Mouse (Mus musculus) CH12.LX (cell line): ENCODE measurements at regions not wholly inside any gene's neighbourhood (a gene's known extent, or its start where the extent isn't known, plus 50 kb on each side); places are given as distances from the start of the nearest gene placed in this dataset.

Source experiments
- DNase-seq: peaks from one replicate; pipeline ENCODE4 v3.0.0-alpha.2; 2013; ENCODE audit errors: extremely low read depth
- H3K27ac ChIP-seq: 2 replicates; pipeline ENCODE4 v1.5.1; 2012; ENCODE audit warnings: low read depth, mild to moderate bottlenecking, control low read depth, moderate library complexity; ENCODE audit not compliant: insufficient read depth
- H3K27me3 ChIP-seq: replicated peaks from 2 replicates; pipeline ENCODE3; 2012; ENCODE audit warnings: inconsistent platforms
- H3K36me3 ChIP-seq, 2 experiments: replicated peaks in 1 of 2; 2 replicates each; pipeline versions ENCODE3 to v1.6.1; 2012; ENCODE audit warnings: inconsistent platforms in 1 of 2, low read length in 1 of 2, mild to moderate bottlenecking in 1 of 2, mixed read lengths in 1 of 2, moderate library complexity in 1 of 2; ENCODE audit not compliant: control insufficient read depth in 1 of 2, insufficient read depth in 1 of 2
- H3K4me1 ChIP-seq, 2 experiments: 2 replicates each; pipeline ENCODE4 v1.6.1; 2012; ENCODE audit warnings: inconsistent platforms in 1 of 2, moderate library complexity in 1 of 2; ENCODE audit not compliant: insufficient read depth in 2 of 2, control insufficient read depth in 1 of 2
- H3K4me2 ChIP-seq: 2 replicates; pipeline ENCODE4 v1.6.1; 2012; ENCODE audit warnings: low read depth, mild to moderate bottlenecking, control low read depth; ENCODE audit not compliant: poor library complexity, insufficient read depth, severe bottlenecking
- H3K4me3 ChIP-seq, 3 experiments: fragments of 150-350 bp in 1 of 3; sonication (generic) in 1 of 3; replicated peaks in 1 of 3; 2 replicates each; pipeline versions ENCODE3 to v1.5.1; 2011 to 2012; ENCODE audit warnings: low read depth in 2 of 3, low read length in 2 of 3, mild to moderate bottlenecking in 2 of 3, moderate library complexity in 2 of 3, control low read depth in 1 of 3, improper control_type of control experiment in 1 of 3, inconsistent platforms in 1 of 3, mixed read lengths in 1 of 3; ENCODE audit not compliant: poor library complexity in 1 of 3
- H3K79me2 ChIP-seq: replicated peaks from 2 replicates; pipeline ENCODE4 v1.6.1; 2012; ENCODE audit warnings: mild to moderate bottlenecking, moderate library complexity; ENCODE audit not compliant: control insufficient read depth, poor library complexity, insufficient read depth, severe bottlenecking; ENCODE audit errors: extremely low read depth
- H3K9ac ChIP-seq: 2 replicates; pipeline ENCODE4 v1.6.1; 2012; ENCODE audit warnings: low read depth, mild to moderate bottlenecking, control low read depth, moderate library complexity; ENCODE audit not compliant: insufficient read depth
- H3K9me3 ChIP-seq: replicated peaks from 2 replicates; pipeline ENCODE3; 2012; ENCODE audit warnings: low read length, inconsistent platforms, mixed read lengths
- CHD1 ChIP-seq: IDR thresholded peaks from 2 replicates; pipeline ENCODE4 v1.6.1; 2012; ENCODE audit warnings: low read depth, low read length, improper control_type of control experiment, inconsistent platforms
- CTCF ChIP-seq, 2 experiments: IDR thresholded peaks in 1 of 2; conservative IDR thresholded peaks in 1 of 2; 2 replicates each; pipeline ENCODE4 v1.5.1; 2011 to 2012; ENCODE audit warnings: low read depth in 2 of 2, low read length in 2 of 2, improper control_type of control experiment in 1 of 2, inconsistent platforms in 1 of 2, mild to moderate bottlenecking in 1 of 2, moderate library complexity in 1 of 2
- E2F4 ChIP-seq: IDR thresholded peaks from 2 replicates; pipeline ENCODE4 v1.6.1; 2011; ENCODE audit warnings: low read depth, low read length, improper control_type of control experiment; ENCODE audit not compliant: insufficient replicate concordance
- EP300 ChIP-seq: IDR thresholded peaks from 2 replicates; pipeline ENCODE4 v1.6.1; 2011; ENCODE audit warnings: low read length, improper control_type of control experiment
- ETS1 ChIP-seq: conservative IDR thresholded peaks from 2 replicates; pipeline ENCODE4 v1.6.1; 2012; ENCODE audit warnings: low read depth, mild to moderate bottlenecking, inconsistent platforms, low read length, improper control_type of control experiment, moderate library complexity
- JUN ChIP-seq: IDR thresholded peaks from 2 replicates; pipeline ENCODE4 v1.6.1; 2011; ENCODE audit warnings: low read depth, mild to moderate bottlenecking, low read length, improper control_type of control experiment, moderate library complexity; ENCODE audit not compliant: insufficient read depth
- JUND ChIP-seq: conservative IDR thresholded peaks from 2 replicates; pipeline ENCODE4 v1.6.1; 2011; ENCODE audit warnings: low read depth, low read length, improper control_type of control experiment
- KAT2A ChIP-seq: IDR thresholded peaks from 2 replicates; pipeline ENCODE4 v1.6.1; 2012; ENCODE audit warnings: low read length, improper control_type of control experiment, inconsistent platforms; ENCODE audit not compliant: insufficient replicate concordance
- MAX ChIP-seq: IDR thresholded peaks from 2 replicates; pipeline ENCODE4 v1.6.1; 2011; ENCODE audit warnings: low read length, improper control_type of control experiment
- MAZ ChIP-seq: IDR thresholded peaks from 2 replicates; pipeline ENCODE4 v1.6.1; 2012; ENCODE audit warnings: low read depth, mild to moderate bottlenecking, inconsistent platforms, low read length, improper control_type of control experiment, moderate library complexity
- MXI1 ChIP-seq: IDR thresholded peaks from 2 replicates; pipeline ENCODE4 v1.6.1; 2011; ENCODE audit warnings: mild to moderate bottlenecking, low read depth, low read length, improper control_type of control experiment
- MYC ChIP-seq: IDR thresholded peaks from 2 replicates; pipeline ENCODE4 v1.6.1; 2011; ENCODE audit warnings: low read depth, mild to moderate bottlenecking, improper control_type of control experiment, low read length
- NELFE ChIP-seq: IDR thresholded peaks from 2 replicates; pipeline ENCODE4 v1.6.1; 2011; ENCODE audit warnings: low read depth, low read length, improper control_type of control experiment
- PAX5 ChIP-seq: IDR thresholded peaks from 2 replicates; pipeline ENCODE4 v1.6.1; 2012; ENCODE audit warnings: low read length, inconsistent platforms, mixed read lengths
- RAD21 ChIP-seq: IDR thresholded peaks from 2 replicates; pipeline ENCODE4 v1.6.1; 2011; ENCODE audit warnings: low read depth, mild to moderate bottlenecking, low read length, improper control_type of control experiment, moderate library complexity
- SMC3 ChIP-seq: IDR thresholded peaks from 2 replicates; pipeline ENCODE4 v1.6.1; 2011; ENCODE audit warnings: low read depth, low read length, improper control_type of control experiment
- USF1 ChIP-seq: IDR thresholded peaks from 2 replicates; pipeline ENCODE4 v1.6.1; 2014; ENCODE audit warnings: low read depth, mild to moderate bottlenecking, inconsistent platforms, low read length, improper control_type of control experiment
- USF2 ChIP-seq: conservative IDR thresholded peaks from 2 replicates; pipeline ENCODE4 v1.6.1; 2011; ENCODE audit warnings: low read depth, low read length, improper control_type of control experiment
- ZNF384 ChIP-seq: IDR thresholded peaks from 2 replicates; pipeline ENCODE4 v1.6.1; 2012; ENCODE audit warnings: low read depth, low read length, improper control_type of control experiment, inconsistent platforms
- dilution Hi-C: fragments of 300-500 bp; cut with MboI; formaldehyde crosslinking; loops from 2 replicates; pipeline ENCODE4 v1.14.3; 2020; ENCODE audit warnings: low sequenced_read_pairs; ENCODE audit not compliant: extremely low pct_unique_long_range_greater_than_20kb, extremely low pct_ligation_motif_present
- in situ Hi-C: fragments of 300-500 bp; cut with MboI; formaldehyde crosslinking; loops from 3 replicates; pipeline ENCODE4 v1.14.3; 2019; ENCODE audit warnings: low sequenced_read_pairs, low pct_ligation_motif_present, low pct_unique_long_range_greater_than_20kb, mixed read lengths

GRCm38 (mm10) chr8:92231326-92232225, 125.8 kb upstream of the Irx5 start:
- Histone ChIP-seq H3K4me2 (no peak overlapping the region), H3K79me2 (no peaks in the 10 kb centered on the region)
- in situ Hi-C loops: no loop called here

GRCm38 (mm10) chr8:92229526-92229925, 127.9 kb upstream of the Irx5 start:
- TF ChIP-seq RAD21 (no peak), MAX (no peak), EP300 (no peak), SMC3 (no peak), ZNF384 (no peak), MYC (no peak)
- dilution Hi-C loops (no loop called here), in situ Hi-C loops (no loop called here)
- Histone ChIP-seq H3K36me3 (no peaks in the 10 kb centered on the region), H3K4me3 (no peak overlapping the region), H3K4me1 (no peaks in the 10 kb centered on the region), H3K27ac (no peak overlapping the region), H3K9me3 (peaks cover 75% of the 10 kb centered on the region), H3K9ac (no peak overlapping the region), H3K27me3 (no peaks in the 10 kb centered on the region), H3K79me2 (no peaks in the 10 kb centered on the region), H3K4me2 (no peak overlapping the region)
- DNase-seq: no peak

More at GRCm38 (mm10) chr8:92231326-92232225, 125.8 kb upstream of the Irx5 start:
- Histone ChIP-seq H3K4me3 (no peak overlapping the region), H3K9ac (no peak overlapping the region), H3K36me3 (no peaks in the 10 kb centered on the region), H3K27me3 (no peaks in the 10 kb centered on the region), H3K4me1 (no peaks in the 10 kb centered on the region), H3K9me3 (peaks cover 70% of the 10 kb centered on the region), H3K27ac (no peak overlapping the region)
- DNase-seq: no peak
- dilution Hi-C loops: no loop called here
- no peak for TF ChIP-seq JUN
- no peak for TF ChIP-seq ETS1
- TF ChIP-seq JUND: no peak
- TF ChIP-seq PAX5: no peak
- no peak for TF ChIP-seq ZNF384
- TF ChIP-seq KAT2A: no peak
- no peak for TF ChIP-seq NELFE
- no peak for TF ChIP-seq MAX
- no peak for TF ChIP-seq MAZ
- TF ChIP-seq RAD21: no peak
- TF ChIP-seq E2F4: no peak
- no peak for TF ChIP-seq MXI1
- no peak for TF ChIP-seq USF1
- TF ChIP-seq SMC3: no peak
- TF ChIP-seq USF2: no peak
- no peak for TF ChIP-seq CHD1
- no peak for TF ChIP-seq CTCF (conservative IDR thresholded peaks at IDR 0.05 in 1 of 2, IDR thresholded peaks at IDR 0.05 in 1 of 2; ENCODE audit: low read depth in 2 of 2, low read length in 2 of 2)
- TF ChIP-seq, all 38 proteins: peak for 0
